Mouse (Mus musculus): ENCODE results near the gene Thap8. TPM values are rescaled to one million over a fixed set of nuclear protein-coding genes. Genes with fewer than 3 reads are reported as not detected.

Gene Thap8
- polyA plus RNA-seq, 1 experiment from 2014 or later, result 0.93 TPM

DNA sequence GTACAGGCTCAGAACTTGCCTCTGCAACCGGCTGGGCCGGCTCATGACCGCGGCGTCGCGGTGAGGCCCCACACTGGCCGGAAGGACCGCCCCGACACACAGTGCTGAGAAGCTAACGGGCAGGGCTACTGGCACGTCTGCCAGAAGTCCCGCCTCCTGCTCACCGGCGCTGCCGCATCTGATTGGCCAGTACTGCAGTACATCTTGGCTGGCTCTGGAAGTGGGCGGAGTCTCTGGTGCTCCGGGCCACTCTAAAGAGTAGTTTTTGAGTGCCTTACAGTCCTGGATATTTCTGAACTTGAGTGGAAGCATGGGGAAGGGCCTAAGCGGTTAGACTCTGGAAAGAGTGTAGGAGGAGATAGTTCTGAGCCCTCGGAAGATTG, 42.4 kb downstream of the Thap8 start:
- no peaks in the 10 kb centered on the region for H3K9me3 ChIP-seq (replicated peaks)
- peak overlapping the region; percentile 79 for H3K4me2 ChIP-seq
- H3K27ac ChIP-seq (replicated peaks), result peak overlapping the region; percentile 90
- WGBS, result under 1% methylated on average over 20 of the region's 20 CpGs
- H3K36me3 ChIP-seq, result peaks cover 3% of the 10 kb centered on the region; the same call in 1 of the 2 replicates
- peak; percentile 99 for ATAC-seq (ENCODE audit: low FRiP score)
- H3K9ac ChIP-seq (replicated peaks), result peak overlapping the region; percentile 80
- peaks cover 18% of the 10 kb centered on the region for H3K4me1 ChIP-seq
- peaks cover 7% of the 10 kb centered on the region; the same call in 1 of the 2 replicates for H3K27me3 ChIP-seq (replicated peaks)
- H3K4me3 ChIP-seq (replicated peaks), result peak overlapping the region; percentile 91

DNA sequence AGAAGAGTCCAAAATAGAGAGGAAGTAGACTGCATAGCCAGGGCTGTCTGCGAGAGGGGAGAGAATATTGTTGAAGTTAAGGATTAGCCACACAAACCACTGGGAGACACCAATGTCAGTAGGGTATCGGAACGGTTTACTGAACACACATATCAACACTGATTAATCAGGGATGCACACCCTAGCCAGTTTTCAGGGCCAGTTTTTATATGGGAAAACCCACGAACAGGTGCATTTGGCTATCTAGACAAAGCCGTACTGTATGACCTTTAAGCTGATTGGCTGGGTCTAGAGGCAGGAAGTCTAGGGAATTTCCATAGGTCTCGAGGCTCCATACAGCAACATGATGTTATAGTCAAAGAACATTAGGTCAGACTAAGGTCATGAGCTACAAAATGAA, 43.0 kb downstream of the Thap8 start:
- 37% methylated on average over 6 of the region's 6 CpGs for WGBS
- Histone ChIP-seq H3K27ac (replicated peaks) (peak overlapping the region; percentile 71; the same call in 1 of the 2 replicates), H3K4me2 (peak overlapping the region; percentile 79), H3K4me1 (peaks cover 18% of the 10 kb centered on the region), H3K27me3 (replicated peaks) (peaks cover 7% of the 10 kb centered on the region; the same call in 1 of the 2 replicates), H3K9me3 (replicated peaks) (no peaks in the 10 kb centered on the region), H3K4me3 (replicated peaks) (peak overlapping the region; percentile 91), H3K36me3 (no peaks in the 10 kb centered on the region), H3K9ac (replicated peaks) (peak overlapping the region; percentile 21; the same call in 1 of the 2 replicates)
- no peak for ATAC-seq (ENCODE audit: low FRiP score)

DNA sequence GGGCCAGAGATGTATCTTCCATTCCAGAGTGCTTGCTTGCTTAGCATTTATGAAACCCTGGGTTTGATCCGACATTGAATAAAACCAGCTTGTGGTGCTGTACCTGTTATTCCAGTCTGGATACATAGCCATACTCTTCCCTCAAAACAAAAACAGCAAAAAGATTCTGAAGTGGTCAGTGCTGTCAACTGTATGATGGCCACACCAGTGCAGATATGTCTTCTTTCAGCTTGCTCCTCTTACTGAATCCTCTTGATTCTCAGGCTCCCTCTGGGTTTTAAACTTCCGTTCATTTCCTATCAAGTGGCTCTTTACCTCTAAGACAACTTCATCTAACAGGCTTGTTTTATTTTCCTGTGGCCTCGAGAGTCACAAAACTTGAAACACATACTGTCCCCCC, 43.9 kb downstream of the Thap8 start, which contains the start of gene Sdhaf1:
Gene Sdhaf1 (minus strand): TSS at position 101 of the 400 bp plus-strand sequence.
- H3K9ac ChIP-seq (replicated peaks), result peak within 1 kb of the TSS; percentile 21; the same call in 1 of the 2 replicates
- WGBS, result 78% methylated on average over 3 of the region's 3 CpGs

DNA sequence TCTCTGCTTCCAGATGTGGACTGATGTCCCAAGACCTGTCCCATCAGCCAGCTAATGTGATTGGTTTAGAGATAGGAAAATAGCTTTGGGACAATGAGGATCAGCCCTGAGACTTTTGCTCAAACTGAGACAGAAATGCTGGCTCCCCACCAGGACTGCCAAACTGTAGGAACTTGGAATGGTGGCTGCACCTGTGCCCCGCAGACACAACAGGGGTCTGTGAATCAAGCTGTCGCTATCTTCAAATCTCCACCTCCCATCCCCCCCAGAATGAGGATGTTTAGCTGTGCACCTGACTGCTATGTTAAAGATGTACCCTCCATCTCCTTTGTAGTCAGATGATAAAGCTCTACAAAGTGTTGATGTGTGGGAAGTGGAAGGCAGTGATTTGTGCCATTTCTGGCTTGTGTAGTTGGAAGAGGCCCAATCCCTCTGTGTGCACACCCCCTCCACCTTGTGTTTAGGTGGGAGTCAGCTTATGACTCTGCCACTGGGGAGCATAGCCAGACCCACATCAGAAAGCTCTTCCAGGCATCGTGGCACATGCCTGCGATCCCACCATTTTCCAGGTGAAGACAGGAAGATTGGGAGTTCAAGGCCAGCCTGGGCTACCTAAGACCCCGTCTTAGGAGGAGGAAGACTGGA, 44.5 kb downstream of the Thap8 start:
- Histone ChIP-seq H3K27ac (replicated peaks) (no peak overlapping the region), H3K4me1 (peaks cover 18% of the 10 kb centered on the region), H3K9ac (replicated peaks) (no peak overlapping the region), H3K4me2 (no peak overlapping the region), H3K9me3 (replicated peaks) (no peaks in the 10 kb centered on the region), H3K4me3 (replicated peaks) (no peak overlapping the region), H3K36me3 (no peaks in the 10 kb centered on the region), H3K27me3 (replicated peaks) (peaks cover 10% of the 10 kb centered on the region; the same call in 1 of the 2 replicates)
- WGBS, result 88% methylated on average over 5 of the region's 5 CpGs
- ATAC-seq (ENCODE audit: low FRiP score), result no peak

More for the DNA sequence above, 43.9 kb downstream of the Thap8 start, which contains the start of gene Sdhaf1:
- Histone ChIP-seq H3K27me3 (replicated peaks) (peaks cover 7% of the 10 kb centered on the region; the same call in 1 of the 2 replicates), H3K4me3 (replicated peaks) (peak within 1 kb of the TSS; percentile 91), H3K9me3 (replicated peaks) (no peaks in the 10 kb centered on the region), H3K27ac (replicated peaks) (peak within 1 kb of the TSS; percentile 71; the same call in 1 of the 2 replicates), H3K36me3 (no peaks in the 10 kb centered on the region), H3K4me1 (peaks cover 18% of the 10 kb centered on the region), H3K4me2 (peak within 1 kb of the TSS; percentile 79)
- ATAC-seq (ENCODE audit: low FRiP score), result no peak

DNA sequence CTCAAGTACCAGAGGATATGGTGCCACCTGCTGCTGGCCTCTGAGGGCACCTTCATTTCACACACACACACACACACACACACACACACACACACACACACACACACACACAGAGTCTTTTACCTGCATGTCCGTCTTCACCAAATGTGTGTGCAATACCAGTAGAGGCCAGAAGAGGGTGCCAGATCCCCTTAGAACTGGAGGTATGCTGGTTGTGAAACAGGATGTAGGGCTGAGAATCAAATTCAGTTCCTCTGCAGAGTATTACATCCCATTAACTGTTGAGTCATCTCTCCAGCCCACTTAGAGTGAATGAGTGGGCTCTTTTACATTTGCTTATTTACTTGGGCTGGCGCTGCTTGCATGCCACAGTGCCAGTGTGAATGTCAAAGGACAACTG, 45.5 kb downstream of the Thap8 start:
- H3K27me3 ChIP-seq (replicated peaks), result peaks cover 10% of the 10 kb centered on the region; the same call in 1 of the 2 replicates
- H3K27ac ChIP-seq (replicated peaks), result no peak overlapping the region
- no peak for ATAC-seq (ENCODE audit: low FRiP score)
- no peak overlapping the region for H3K4me3 ChIP-seq (replicated peaks)
- H3K9me3 ChIP-seq (replicated peaks), result no peaks in the 10 kb centered on the region
- H3K36me3 ChIP-seq, result no peaks in the 10 kb centered on the region
- 55% methylated on average over 2 of the region's 2 CpGs for WGBS
- H3K9ac ChIP-seq (replicated peaks), result no peak overlapping the region
- H3K4me1 ChIP-seq, result peaks cover 18% of the 10 kb centered on the region
- no peak overlapping the region for H3K4me2 ChIP-seq

DNA sequence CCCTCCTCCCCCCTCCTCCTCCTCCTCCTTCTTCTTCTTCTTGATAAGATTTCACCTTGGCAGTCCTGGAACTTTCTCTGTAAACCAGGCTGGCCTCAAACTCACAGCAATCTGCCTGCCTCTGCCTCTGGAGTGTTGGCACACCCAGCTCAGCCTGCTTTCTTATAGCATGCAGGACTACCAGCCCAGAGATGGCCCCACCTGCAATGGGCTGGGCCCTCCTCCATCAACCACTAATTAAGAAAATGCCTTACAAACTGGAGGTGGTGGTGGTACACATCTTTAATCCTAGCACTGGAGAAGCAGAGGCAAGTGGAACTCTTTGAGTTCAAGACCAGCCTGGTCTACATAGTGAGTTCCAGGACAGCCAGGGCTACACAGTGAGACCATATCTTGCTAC, 46.5 kb downstream of the Thap8 start:
- H3K27ac ChIP-seq (replicated peaks), result no peak overlapping the region
- peaks cover 10% of the 10 kb centered on the region; the same call in 1 of the 2 replicates for H3K27me3 ChIP-seq (replicated peaks)
- H3K4me2 ChIP-seq, result no peak overlapping the region
- H3K36me3 ChIP-seq, result no peaks in the 10 kb centered on the region
- no peak for ATAC-seq (ENCODE audit: low FRiP score)
- peaks cover 13% of the 10 kb centered on the region for H3K4me1 ChIP-seq
- H3K9ac ChIP-seq (replicated peaks), result no peak overlapping the region
- no peak overlapping the region for H3K4me3 ChIP-seq (replicated peaks)
- no peaks in the 10 kb centered on the region for H3K9me3 ChIP-seq (replicated peaks)

DNA sequence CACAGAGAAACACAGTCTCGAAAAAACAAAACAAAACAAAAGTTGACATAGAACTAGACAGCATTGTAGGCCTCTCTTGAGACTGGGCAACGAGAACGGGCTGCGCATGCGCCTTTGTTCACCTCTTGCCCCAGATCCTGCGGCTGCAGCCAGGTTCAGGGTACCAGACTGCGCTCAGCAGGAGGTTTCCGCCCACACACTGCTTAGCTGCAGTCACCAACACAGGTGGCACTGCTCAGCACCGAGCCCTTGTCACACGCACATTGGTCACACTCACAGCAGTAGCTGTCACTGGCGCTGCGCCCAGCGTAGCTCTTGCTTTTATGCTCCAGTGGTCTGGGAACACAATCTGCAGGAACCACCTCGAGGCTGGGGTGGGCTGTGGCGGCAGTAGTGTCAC, 47.2 kb downstream of the Thap8 start:
- H3K36me3 ChIP-seq, result no peaks in the 10 kb centered on the region
- peaks cover 18% of the 10 kb centered on the region for H3K4me1 ChIP-seq
- no peak overlapping the region for H3K27ac ChIP-seq (replicated peaks)
- no peaks in the 10 kb centered on the region for H3K9me3 ChIP-seq (replicated peaks)
- no peak overlapping the region for H3K9ac ChIP-seq (replicated peaks)
- ATAC-seq (ENCODE audit: low FRiP score), result no peak
- no peak overlapping the region for H3K4me3 ChIP-seq (replicated peaks)
- WGBS, result 42% methylated on average over 15 of the region's 15 CpGs
- no peak overlapping the region for H3K4me2 ChIP-seq
- H3K27me3 ChIP-seq (replicated peaks), result peaks cover 10% of the 10 kb centered on the region; the same call in 1 of the 2 replicates

DNA sequence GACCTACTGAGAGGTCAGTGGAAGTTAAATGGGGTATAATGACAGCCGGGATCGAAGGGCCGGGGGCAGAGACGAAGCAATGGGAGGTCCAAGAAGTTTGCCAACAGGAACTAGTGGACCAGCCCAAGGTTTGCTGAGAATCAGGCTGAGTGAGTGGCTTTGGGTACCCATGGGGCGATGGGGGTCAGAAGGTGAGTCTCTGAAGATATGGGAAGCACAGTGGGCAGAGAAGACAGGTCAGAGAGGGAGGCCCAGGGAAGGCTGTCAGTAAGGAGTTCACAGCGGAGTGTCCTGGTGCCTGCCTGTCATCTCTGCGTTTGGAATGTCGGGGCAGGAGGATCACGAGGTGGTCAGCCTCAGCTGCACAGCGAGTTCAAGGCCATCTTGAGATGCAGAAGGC, 48.5 kb downstream of the Thap8 start:
- Histone ChIP-seq H3K27ac (replicated peaks) (no peak overlapping the region), H3K9me3 (replicated peaks) (no peaks in the 10 kb centered on the region), H3K27me3 (replicated peaks) (peaks cover 10% of the 10 kb centered on the region; the same call in 1 of the 2 replicates), H3K4me2 (no peak overlapping the region), H3K4me3 (replicated peaks) (no peak overlapping the region), H3K4me1 (peaks cover 23% of the 10 kb centered on the region), H3K9ac (replicated peaks) (no peak overlapping the region), H3K36me3 (no peaks in the 10 kb centered on the region)
- WGBS, result 31% methylated on average over 10 of the region's 10 CpGs
- ATAC-seq (ENCODE audit: low FRiP score), result no peak

DNA sequence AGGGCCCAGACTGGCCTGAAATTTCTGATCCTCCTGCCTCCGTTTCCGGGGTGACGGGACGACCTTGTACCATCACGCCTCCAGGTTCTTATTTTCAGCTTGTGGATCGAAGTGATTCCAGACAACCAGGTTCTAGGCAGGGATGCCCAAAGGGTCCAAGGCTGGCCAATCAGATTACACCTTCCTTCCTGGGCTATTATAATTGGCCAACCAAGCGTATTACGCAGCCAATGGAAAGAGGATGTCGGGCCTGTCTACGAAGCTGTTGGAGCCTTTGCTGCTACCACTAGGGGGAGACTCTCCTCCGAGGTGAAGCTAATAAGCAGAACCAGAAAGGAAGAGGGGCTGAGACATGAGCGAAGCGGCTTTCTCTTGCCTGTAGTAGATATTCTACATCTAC, 52.0 kb downstream of the Thap8 start:
- Histone ChIP-seq H3K4me2 (peak overlapping the region; percentile 56), H3K27ac (replicated peaks) (peak overlapping the region; percentile 49), H3K36me3 (no peaks in the 10 kb centered on the region), H3K27me3 (replicated peaks) (peaks cover 24% of the 10 kb centered on the region), H3K4me1 (peaks cover 37% of the 10 kb centered on the region), H3K9ac (replicated peaks) (no peak overlapping the region), H3K9me3 (replicated peaks) (no peaks in the 10 kb centered on the region), H3K4me3 (replicated peaks) (peak overlapping the region; percentile 29)
- WGBS, result 2% methylated on average over 13 of the region's 13 CpGs
- ATAC-seq (ENCODE audit: low FRiP score), result peak; percentile 94

DNA sequence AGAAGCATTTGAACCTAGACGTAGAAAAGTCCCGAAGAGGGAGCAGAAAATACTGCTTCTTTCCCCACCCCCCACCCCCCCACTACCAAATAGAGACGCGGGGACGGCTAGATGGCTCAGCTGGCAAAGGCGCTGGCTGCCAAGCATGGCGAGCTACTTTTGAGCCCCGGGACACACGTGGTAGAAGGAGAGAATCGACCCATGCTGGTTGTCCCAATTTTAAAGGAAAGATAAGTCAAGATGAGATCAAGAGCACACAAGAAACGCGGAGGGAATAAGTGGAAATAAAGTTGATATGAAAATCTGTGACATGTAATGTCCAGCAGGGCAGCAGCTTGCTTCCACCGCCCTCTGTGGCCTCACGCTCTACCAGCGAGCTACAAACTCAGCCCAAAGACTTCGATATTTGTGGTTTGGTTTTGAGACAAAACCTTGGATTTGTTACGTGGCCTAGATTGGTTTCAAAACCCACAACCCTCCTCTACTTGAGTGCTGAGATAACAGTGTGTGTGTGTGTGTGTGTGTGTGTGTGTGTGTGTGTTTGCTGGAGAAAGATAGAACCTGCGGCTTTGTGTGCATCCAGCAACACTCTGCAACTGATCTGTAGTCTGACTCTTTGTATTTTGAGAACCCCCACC, 52.8 kb downstream of the Thap8 start:
- peak overlapping the region; percentile 60; the same call in 1 of the 2 replicates for H3K27ac ChIP-seq (replicated peaks)
- no peaks in the 10 kb centered on the region for H3K9me3 ChIP-seq (replicated peaks)
- 57% methylated on average over 18 of the region's 18 CpGs for WGBS

DNA sequence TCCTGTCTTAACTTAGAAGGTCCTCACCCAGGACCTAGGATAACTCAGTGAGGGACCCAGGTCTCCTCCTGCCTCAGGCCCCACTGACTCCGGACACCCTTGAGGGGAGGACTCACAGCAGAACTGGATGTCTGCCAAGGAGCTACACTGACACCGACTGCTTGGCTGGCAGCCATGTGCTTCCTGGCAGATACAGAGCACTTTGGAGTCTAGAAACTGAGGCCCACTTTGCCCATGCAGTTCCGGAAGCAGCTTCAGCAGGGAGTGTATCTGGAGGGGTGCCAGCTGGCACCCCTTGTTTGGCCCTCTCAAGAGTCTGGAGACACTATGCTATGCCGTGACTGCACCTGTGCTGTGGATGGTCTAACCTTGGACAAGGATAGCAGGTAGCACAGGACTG, 53.5 kb downstream of the Thap8 start:
- Histone ChIP-seq H3K4me1 (peaks cover 37% of the 10 kb centered on the region), H3K9ac (replicated peaks) (no peak overlapping the region), H3K4me2 (no peak overlapping the region), H3K36me3 (no peaks in the 10 kb centered on the region), H3K4me3 (replicated peaks) (no peak overlapping the region), H3K9me3 (replicated peaks) (no peaks in the 10 kb centered on the region), H3K27me3 (replicated peaks) (peaks cover 24% of the 10 kb centered on the region), H3K27ac (replicated peaks) (peak overlapping the region; percentile 60)
- 27% methylated on average over 4 of the region's 4 CpGs for WGBS
- peak; percentile 12; the same call in 1 of the 2 replicates for ATAC-seq (ENCODE audit: low FRiP score)

More for the DNA sequence above, 52.8 kb downstream of the Thap8 start:
- Histone ChIP-seq H3K27me3 (replicated peaks) (peaks cover 24% of the 10 kb centered on the region), H3K4me2 (peak overlapping the region; percentile 56), H3K4me3 (replicated peaks) (peak overlapping the region; percentile 29; the same call in 1 of the 2 replicates), H3K36me3 (no peaks in the 10 kb centered on the region), H3K4me1 (peaks cover 37% of the 10 kb centered on the region), H3K9ac (replicated peaks) (no peak overlapping the region)
- ATAC-seq (ENCODE audit: low FRiP score), result no peak

DNA sequence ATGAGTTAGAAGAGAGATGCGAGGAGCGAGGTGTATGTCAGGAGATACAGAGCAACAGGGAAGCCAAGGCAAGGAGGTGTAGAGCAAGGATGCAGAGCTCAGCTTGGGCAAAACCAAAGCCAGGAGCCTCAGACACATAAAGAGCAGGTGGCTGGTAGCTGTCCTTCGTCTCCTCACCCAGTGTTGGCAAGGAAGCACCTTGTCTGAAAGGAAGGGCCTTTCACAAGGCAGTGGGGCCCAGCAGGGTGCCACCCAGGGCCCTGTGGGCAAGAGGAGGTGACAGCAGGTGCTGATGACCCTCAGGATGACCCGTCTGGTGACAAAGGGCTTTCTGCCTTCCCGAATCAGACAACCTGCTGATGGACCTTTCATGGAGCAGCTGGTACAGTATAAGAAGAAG, 54.7 kb downstream of the Thap8 start:
- no peak for ATAC-seq (ENCODE audit: low FRiP score)
- H3K4me2 ChIP-seq, result no peak overlapping the region
- no peak overlapping the region for H3K4me3 ChIP-seq (replicated peaks)
- WGBS, result 71% methylated on average over 5 of the region's 5 CpGs
- no peaks in the 10 kb centered on the region for H3K9me3 ChIP-seq (replicated peaks)
- no peak overlapping the region for H3K27ac ChIP-seq (replicated peaks)
- peaks cover 21% of the 10 kb centered on the region for H3K27me3 ChIP-seq (replicated peaks)
- H3K36me3 ChIP-seq, result no peaks in the 10 kb centered on the region
- H3K9ac ChIP-seq (replicated peaks), result no peak overlapping the region
- H3K4me1 ChIP-seq, result peaks cover 37% of the 10 kb centered on the region
